Mouse (Mus musculus) megakaryocyte progenitor cell, adult 5-6 weeks (primary cell): ENCODE data around the gene Slc27a1. TPM values are rescaled to one million over a fixed set of nuclear protein-coding genes. Genes with fewer than 3 reads are reported as not detected.

Experiments used
- ATAC-seq: replicated peaks from 2 replicates; pipeline ENCODE4 v1.8.0; 2016; ENCODE audit warnings: mild to moderate bottlenecking, moderate TSS enrichment, inconsistent platforms; ENCODE audit not compliant: poor library complexity
- total RNA-seq, 2 experiments: library from RNA; stranded (forward) in 1 of 2; stranded (reverse) in 1 of 2; fragments of 157-497, 149-512 nt in 1 of 2; fragments of 200-1000 nt in 1 of 2; gene quantifications; 2 replicates each; pipeline versions ENCODE4 v1.2.3 to v1.2.4; 2015 to 2017

Slc27a1 gene
- 3.6 TPM in 2 replicates for total RNA-seq (2015)
- 3.5 and 3.8 TPM in 2 replicates for total RNA-seq (2017)

- peak; percentile 22 for ATAC-seq
These were observed at the start of gene Slc27a1 for GRCm38 (mm10) chr8:71568387-71568937. TSS of gene Slc27a1 (plus strand) at chr8:71568882.

DNA sequence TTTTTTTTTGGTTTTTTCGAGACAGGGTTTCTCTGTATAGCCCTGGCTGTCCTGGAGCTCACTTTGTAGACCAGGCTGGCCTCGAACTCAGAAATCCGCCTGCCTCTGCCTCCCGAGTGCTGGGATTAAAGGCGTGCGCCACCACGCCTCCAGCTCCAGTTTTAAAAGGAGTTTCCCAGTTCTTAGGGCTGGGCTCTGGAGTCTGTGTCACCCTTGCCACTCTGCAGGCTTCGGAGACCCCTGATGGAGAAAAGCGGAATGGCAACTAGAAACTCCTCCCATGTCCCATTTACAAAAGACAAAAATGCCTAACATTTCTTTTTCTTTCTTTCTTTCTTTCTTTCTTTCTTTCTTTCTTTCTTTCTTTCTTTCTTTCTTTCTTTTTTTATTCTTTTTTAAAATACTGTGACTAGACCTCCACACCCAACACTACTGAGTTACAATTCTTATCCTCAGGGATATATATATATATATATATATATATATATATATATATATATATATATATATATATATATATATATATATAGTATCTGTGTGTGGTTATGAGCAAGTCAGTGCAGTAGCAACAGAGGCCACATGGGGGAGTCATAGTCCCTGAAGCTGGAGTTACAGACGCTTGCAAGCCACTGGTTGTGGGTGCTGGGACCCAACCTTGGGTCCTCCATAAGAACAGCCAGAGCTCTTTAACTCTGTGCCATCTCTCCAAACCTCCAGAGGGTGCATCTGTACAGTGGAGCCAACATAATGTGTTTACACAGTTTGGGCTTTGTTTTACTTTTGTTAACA is 49.5 kb upstream of the Slc27a1 start:
- ATAC-seq: peak; percentile 71

DNA sequence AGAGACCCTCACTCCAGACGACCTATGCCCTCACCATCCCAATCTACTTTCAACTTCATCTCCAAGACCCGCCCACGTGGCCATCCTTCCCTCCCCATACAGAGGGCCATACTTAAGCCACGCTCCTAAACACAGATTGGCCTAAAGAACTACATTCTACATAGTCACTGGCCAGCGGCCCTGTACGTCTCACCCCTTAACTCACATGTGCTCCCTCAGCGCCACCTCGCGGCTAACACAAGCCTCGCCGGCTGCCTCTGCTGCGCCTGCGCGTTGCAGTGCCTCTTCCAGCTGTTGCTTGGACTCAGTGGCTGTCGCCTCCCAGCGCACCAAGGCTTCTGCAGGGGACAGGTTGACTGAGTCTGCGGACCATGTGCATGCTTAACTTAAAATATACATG is 47.0 kb upstream of the Slc27a1 start:
- ATAC-seq: peak; percentile 97

DNA sequence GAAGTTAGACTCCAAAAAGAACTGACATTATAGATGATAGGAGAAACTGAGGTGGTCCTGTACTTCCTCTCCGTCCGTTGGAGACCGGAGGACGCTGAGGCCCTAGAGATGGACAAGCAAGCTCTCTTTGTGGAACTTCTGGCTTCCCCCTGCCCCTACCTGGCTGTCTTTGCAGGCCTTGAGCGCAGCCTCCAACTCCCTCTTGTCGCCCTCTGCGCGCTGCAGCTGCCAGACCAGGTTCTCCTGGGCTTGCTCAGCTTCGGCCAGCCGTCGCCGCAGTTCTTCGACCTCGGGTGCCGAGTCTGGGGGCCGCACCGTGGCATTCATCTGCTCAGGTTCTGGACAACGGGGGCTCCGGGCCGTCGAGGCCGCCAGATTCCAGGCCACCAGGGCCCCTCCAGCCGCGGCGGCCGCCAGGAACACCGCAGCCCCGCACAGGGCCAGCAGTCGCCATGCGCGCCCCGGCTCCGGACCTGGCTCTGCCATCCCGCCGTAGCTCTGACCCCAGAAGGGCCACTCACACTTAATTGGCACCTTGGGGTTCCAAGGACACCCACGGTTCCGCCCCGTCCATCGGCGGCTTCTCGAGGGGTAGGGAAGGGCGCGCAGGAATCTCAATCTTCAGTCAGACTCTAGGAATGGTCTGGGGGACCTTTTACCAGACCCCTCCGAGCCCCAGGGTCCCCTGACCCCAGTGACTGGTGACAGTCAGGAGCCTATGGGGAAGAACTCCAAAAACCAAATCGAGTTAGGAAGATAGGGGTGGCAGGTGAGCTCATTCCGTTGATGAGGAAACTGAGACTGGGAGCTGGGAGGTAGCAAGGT is 43.2 kb upstream of the Slc27a1 start, which contains the start of gene Ccdc194:
Gene Ccdc194 (minus strand): TSS at position 486 of the 825 bp plus-strand sequence.
- ATAC-seq: no peak

- ATAC-seq: no peak
These were observed 42.4 kb upstream of the Slc27a1 start for GRCm38 (mm10) chr8:71526272-71526671.

GRCm38 (mm10) chr8:71527162-71527870 is 41.4 kb upstream of the Slc27a1 start:
- no peak for ATAC-seq

DNA sequence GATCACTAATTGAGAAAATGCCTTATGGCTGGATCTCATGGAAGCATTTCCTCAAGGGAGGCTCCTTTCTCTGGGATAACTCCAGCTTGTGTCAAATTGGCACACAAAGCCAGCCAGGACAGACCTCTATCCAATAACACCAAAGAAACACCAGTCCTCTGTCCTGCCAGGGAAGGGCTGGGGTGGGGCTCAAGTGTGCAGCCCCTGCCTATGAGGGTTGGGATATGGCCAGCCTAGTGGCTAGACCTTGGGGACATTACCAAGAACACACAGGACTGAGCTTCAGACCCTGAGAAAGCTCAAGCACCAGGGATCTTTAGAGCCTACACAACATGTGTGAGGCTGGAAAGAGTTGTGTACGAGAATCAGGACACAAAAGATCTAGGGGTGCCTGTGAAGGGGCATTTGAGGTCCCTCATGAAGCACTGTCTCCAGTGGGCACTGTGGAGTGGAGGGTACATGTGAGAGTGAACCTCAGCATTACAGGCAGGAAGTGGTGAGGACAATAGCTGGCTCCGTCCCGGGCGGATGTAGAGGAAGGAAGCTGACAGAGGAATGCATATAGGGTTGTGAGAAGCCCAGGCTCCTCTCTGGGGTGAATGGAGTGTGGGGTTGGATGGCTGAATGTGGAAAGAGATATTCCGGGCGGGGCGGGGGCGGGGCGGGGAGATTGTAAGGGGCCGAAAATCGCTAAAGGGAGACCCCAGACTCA is 40.2 kb upstream of the Slc27a1 start:
- ATAC-seq: peak; percentile 90

GRCm38 (mm10) chr8:71530735-71531467 is 37.8 kb upstream of the Slc27a1 start:
- peak; percentile 42; the same call in 1 of the 2 replicates for ATAC-seq

DNA sequence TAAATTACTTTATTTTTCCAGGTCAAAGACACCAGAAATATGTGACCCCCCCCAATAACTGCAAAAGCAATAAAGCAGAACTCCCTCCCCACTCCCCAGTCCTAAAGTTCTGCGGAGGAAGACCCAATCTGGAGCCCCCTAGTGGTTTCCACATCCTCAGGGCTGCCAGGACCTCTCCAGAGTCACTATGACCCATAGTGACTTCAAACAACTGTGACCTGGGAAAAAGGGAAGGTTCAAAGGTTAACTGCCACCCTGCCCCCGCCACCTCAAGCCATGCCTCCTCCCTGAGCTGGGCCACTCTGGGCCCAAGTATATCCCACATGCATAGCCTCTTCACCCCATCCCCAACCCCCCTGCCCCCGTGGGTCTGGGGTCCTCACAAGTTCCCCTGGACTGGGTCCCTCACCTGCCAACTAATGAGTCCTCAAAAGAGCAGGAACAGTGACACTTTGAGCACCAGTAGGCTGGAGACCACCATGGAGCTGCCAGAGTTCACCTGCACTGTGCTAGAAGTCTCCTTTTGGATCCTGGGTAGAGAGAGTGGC is 34.3 kb upstream of the Slc27a1 start:
- no peak for ATAC-seq

DNA sequence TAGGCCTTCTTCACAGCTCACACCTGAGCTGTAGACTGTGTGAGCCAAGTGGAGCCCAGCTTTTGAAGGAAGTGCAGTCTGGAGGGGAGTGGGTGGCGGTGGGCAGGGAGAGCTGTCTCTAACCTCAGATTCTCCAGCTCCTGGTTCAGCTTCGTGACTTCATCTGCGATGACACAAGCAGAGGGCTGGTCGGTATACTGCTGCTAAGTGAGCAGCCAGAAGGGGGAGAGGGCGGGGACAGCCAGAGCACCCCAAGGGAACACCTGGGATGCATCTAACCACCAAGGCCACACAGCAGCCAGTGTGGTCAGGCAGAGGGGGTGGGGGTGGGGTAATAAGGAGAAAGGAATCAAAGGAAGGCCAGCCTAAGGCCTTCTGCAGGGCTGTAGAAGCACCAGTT is 33.0 kb upstream of the Slc27a1 start:
- peak; percentile 51 for ATAC-seq

DNA sequence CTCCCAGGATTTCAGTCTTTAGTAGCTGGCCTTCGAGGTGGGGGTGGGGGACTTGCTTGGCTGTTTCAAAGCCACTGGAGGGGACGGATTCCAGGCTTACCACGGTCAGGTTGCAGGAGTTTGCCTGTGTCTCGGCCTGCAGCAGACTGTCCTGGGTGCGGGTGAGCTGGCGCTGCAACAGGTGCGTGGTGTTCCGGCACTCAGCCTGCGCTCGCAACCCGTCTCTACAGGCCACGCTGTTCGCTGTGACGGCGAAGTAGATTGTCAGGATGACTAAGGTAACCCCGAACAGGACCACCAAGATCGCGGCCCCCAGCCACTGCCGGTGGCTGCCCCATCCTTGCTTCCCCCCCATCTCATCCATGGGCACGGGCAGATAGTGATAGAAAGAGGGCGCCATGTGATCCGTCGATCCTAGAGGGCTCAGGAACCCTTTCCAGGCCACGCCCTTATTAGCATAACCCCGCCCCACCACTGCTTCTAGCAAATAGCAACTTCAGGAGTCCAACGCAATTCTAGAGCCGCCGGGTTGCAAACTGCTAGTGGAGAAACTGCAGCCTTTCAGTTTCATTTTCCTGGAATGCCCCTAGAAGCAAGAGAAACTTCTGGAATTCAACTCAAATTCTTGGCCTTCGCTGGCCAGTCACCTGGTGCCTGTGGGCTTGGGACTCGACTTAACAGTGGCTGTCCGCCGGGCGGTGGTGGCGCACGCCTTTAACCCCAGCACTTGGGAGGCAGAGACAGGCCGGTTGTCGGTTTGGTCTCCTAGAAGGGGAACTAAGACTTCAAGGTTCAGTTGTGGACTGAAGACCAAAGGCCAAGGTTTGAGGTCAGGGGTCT is 31.4 kb upstream of the Slc27a1 start, which contains the start of gene Bst2:
Gene Bst2 (minus strand): TSS at position 429 of the 840 bp plus-strand sequence.
- peak; percentile 95 for ATAC-seq

DNA sequence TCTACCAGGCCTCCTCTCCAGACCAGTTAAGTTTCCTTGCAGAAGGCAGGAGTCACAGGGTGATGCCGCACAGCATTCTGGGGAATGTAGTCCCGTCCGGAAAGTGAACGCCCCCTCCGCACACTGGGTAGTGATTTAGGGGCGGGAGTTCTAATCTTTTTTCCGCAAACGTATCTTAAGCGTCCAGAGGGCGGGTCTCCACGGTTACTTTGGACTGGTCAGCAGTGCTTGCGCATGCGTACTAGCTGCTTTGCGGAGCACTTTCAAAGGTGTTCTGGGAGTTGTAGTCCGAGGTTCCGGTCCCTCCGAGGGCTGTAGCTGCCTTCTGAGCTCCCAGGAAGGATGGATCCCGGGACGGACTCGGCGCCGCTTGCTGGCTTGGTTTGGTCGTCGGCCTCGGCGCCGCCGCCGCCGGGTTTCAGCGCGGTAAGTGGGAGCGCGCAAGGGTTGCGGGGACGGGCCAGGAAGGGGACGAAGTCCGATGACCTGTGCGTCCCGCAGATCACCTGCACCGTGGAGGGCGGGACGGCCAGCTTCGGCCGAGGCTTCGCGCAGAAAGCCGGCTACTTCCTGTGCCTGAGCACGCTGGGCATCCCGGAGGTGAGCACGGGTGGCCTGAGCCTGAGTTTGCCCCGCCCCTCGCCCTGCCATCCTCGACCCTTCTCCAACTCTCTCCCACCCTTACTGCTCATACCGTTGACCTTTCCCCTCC is 25.9 kb upstream of the Slc27a1 start, which contains the start of gene Mvb12a:
Gene Mvb12a (plus strand): TSS at position 291 of the 712 bp plus-strand sequence.
- ATAC-seq: peak; percentile 97

- ATAC-seq: no peak
These were observed 24.9 kb upstream of the Slc27a1 start for GRCm38 (mm10) chr8:71543755-71544154.

- no peak for ATAC-seq
These were observed 23.6 kb upstream of the Slc27a1 start for GRCm38 (mm10) chr8:71545053-71545452.

GRCm38 (mm10) chr8:71547590-71547989 is 21.1 kb upstream of the Slc27a1 start:
- ATAC-seq: no peak

DNA sequence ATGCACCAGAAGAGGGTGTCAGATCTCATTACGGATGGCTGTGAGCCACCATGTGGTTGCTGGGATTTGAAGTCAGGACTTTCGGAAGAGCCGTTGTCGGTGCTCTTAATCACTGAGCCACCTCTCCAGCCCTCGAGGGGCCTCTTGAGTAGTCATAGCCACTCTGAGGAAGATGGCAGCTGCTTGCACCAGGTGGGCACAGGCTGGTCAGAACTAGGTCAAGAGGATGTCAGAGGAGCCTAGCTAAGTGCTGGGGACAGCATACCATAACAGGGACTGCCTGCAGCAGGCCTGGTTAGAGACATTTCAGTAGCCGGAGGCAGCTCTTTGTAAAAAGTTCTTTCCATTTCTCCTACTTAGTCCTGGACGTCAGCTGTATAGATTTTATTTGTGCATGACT is 17.9 kb upstream of the Slc27a1 start:
- no peak for ATAC-seq

DNA sequence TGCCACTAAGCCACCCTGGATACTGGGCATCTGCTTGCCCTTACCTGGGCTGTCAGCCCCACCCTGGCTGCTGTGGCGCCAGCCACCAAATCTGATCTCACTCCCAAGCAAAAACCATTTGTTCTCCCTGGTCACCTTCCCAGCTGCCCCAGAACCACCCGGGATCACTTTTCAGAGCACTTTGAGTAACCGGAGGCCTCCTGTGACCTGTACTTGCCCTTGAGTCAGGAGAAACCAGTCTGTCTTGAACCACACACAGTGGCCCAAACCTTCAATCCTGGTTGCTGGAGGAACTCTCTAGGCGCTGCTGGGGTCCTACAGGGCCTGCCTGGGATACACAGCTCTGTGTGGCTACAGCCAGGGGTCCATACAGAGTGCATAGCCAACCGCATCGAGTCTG is 15.9 kb upstream of the Slc27a1 start:
- no peak for ATAC-seq

DNA sequence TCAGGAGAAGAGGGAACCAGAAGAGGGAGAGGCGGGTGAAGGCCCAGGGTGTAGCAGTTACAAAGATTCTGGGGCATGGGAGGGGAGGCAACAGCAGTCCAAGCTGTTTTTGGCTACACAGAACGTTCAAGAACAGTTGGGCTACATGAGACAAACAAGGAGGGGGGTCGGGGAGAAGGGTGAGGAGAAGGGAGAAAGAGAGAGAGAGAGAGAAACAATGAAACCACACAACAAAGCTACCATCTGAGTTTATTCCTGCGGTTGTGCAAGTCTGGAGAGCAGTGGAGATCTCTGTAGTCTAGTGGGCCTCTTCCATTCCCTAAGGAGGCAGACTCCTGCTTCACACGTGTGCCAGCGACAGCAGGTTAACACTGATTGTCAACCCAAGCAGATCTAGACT is 14.7 kb upstream of the Slc27a1 start:
- no peak for ATAC-seq
